Mouse (Mus musculus) C2C12 (cell line): ENCODE data around the gene Arhgap23.

ENCODE experiments used
- CTCF ChIP-seq: IDR thresholded peaks from one replicate; pipeline ENCODE4 v1.5.1; 2011; ENCODE audit not compliant: control insufficient read depth, insufficient read depth, insufficient read length
- FOSL1 ChIP-seq: IDR thresholded peaks from one replicate; pipeline ENCODE4 v1.8.0; 2011; ENCODE audit warnings: mild to moderate bottlenecking, low read length; ENCODE audit not compliant: poor library complexity, insufficient read depth, severe bottlenecking
- MAX ChIP-seq: IDR thresholded peaks from one replicate; pipeline ENCODE4 v1.6.1; 2011; ENCODE audit warnings: mild to moderate bottlenecking, control low read depth
- USF1 ChIP-seq: IDR thresholded peaks from one replicate; pipeline ENCODE4 v1.6.1; 2011; ENCODE audit warnings: low read depth, mild to moderate bottlenecking, control low read depth, moderate library complexity

DNA sequence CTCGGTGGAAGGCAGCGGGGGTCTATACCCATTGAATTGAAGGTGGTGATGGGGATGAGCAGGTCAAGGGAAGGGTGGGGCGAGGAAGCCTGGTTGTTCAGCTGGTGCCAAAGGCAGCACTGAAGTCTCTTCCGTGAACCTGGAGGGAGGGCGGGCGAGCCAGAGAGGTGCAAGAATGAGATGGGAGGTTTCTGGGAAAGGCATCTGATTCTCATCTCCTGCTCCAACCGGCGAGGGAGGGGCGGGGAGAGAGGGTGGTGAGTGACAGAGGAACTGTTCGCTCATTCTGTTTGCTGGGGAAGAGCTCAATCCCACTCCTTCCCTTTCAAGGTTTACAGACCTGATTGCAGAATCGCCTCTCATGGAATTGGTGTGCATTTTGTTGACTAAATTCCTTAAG lies 21.7 kb upstream of the Arhgap23 start:
- no peak for TF ChIP-seq CTCF
- TF ChIP-seq MAX, result no peak
- no peak for TF ChIP-seq FOSL1
- TF ChIP-seq USF1, result no peak
